Mouse (Mus musculus) layer of hippocampus, postnatal 14 days (tissue): Measurements from ENCODE around the gene Zfp462. TPM values are rescaled to one million over a fixed set of nuclear protein-coding genes. Genes with fewer than 3 reads are reported as not detected.
A peak's percentile ranks its signal among the peaks of the same experiment; 100 is the strongest.

Source experiments
- DNase-seq, 2 experiments: peaks; one replicate each; pipeline ENCODE4 v3.0.0; 2021 to 2022; ENCODE audit warnings: low spot score in 2 of 2, mixed read lengths in 1 of 2
- total RNA-seq, 2 experiments: library from RNA; stranded (reverse); gene quantifications; 2 replicates each; pipeline ENCODE4 v1.2.3; 2021

Gene Zfp462
- total RNA-seq, 2 experiments from 2014 or later: 56.0 to 57.6 TPM

DNA sequence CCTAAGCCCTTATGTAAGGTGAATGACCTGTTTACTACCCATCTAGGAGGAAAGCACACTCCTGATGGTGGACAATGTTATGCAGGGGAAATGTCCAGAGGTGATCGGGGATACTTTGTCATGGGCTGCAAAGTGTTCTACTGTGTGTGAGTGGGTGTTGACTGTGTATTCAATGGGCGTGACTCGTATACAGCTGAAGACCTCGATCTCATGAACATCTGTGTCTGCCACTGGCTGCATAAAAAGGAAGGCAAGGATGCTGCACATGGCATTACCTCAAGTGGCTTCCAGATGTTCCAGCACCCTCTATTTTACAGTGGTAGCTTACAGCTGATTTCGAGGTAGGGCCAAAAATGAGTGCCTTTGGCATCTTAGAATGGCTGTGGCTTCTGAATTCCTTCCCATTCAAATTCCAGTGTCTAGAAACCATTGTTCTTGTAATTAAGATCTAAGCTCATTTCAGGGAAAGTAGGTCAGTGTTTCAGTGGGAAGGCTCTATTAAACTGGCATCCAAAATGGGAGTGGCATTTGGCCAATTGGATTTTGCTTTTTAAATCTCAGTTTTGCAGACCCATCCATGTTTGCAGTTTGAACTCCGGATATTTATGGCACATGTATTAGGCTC lies 96.4 kb downstream of the Zfp462 start:
- DNase-seq: no peak

DNA sequence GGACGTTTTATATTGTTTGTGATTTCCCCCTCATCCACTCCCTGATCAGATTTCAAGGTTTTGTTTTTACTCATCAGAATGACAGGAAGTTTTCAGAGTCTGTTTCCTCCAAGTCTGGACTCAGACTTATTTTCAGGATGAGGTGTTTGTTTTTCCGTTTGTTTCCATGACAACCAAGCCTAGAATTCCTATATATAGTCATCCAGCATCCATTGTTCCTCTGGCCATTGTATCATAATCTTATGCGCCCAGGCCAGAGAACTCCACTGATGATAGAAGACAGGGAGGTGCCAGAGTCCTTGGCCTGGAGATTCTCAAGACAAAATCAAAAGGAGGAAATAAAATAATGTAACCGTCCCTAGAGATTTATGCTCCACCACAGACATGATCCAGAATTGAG lies 97.7 kb downstream of the Zfp462 start:
- DNase-seq: no peak

DNA sequence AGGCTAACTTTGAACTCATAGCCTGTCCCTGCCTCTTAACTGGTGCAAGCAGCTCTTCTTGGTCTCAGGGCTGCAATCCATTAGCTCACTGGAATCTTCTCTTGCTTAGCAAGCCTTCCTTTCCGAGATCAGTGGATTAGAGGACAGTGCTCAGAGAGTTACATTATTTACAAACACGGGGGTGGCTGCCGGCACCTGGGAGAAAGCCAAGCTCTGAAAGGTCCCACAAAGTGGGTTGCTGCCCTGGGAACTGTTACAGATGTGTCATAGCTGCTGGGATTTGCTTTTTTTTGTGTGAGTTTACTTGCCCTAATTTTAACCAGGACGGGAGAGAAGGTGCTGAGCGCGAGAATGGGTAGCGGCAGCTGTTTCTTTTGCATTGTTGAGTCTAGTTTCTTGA lies 102.4 kb downstream of the Zfp462 start:
- no peak for DNase-seq

DNA sequence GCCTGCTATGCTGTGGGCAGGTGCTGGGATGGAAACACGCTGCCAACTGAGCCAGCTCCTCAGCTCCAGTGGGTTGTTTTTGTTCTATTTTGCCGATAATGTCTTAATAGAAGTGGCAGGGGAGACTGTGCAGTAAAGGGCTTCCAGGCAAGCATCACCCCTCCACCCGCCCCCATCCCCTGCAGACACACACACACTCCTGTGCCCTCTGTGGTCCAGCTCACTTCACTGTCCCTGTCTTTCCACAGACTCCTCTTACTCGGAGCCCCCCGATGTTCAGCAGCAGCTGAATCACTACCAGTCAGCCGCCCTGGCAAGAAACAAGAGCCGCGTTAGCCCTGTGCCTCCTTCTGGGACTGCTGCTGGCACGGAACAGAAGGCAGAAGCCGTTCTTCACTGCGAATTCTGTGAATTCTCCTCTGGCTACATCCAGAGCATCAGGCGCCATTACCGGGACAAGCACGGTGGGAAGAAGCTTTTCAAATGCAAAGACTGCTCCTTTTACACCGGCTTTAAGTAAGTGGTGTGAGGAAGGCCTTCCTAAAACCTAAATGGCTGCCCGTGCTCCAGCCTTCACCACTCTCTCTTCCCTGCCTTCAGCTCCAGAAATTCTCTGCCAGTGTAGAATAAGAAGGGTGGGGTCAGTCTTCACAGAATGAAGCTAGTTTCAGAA lies 105.2 kb downstream of the Zfp462 start:
- DNase-seq: peak in 1 of 2 experiments; percentile 37

DNA sequence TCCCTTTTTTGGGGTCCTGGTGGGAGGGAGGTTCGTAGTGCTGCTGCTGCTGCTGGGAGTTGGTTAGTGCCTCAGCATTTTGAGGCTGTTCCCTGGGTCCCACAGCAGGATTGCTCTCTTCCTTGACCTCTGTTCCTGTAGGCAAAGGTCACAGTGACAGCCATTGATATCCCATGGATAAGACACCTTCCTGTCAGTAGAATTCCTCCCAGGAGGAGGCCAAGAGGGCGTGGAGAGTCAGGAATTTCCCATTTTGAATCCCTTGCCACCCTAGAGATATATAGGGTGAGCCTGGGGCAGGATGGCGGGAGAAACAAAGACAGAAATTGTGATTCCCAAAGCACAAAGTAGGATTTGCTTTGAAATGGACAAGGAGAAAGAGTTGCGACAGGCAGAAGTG lies 106.5 kb downstream of the Zfp462 start:
- DNase-seq: no peak

DNA sequence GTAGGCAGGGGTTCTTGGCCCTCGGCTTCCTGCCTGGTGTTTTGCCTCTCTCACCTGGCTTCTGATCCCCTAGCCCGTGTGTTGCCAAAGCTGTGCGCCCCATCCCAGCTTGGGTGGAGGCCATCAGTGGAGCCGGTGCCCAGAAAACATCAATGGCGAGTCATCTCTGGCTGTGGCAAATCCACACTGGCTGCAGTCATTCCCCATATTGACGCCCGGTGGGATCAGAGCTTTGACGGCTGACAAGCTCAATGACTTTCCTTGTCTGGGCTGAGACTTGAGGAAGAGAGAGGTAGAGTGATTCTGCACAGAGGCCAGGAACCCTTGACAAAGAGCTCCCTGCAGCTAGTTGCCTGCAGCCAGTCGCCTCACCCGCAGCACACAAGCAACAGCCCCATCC lies 107.8 kb downstream of the Zfp462 start:
- peak; percentile 44 to 52 for DNase-seq

DNA sequence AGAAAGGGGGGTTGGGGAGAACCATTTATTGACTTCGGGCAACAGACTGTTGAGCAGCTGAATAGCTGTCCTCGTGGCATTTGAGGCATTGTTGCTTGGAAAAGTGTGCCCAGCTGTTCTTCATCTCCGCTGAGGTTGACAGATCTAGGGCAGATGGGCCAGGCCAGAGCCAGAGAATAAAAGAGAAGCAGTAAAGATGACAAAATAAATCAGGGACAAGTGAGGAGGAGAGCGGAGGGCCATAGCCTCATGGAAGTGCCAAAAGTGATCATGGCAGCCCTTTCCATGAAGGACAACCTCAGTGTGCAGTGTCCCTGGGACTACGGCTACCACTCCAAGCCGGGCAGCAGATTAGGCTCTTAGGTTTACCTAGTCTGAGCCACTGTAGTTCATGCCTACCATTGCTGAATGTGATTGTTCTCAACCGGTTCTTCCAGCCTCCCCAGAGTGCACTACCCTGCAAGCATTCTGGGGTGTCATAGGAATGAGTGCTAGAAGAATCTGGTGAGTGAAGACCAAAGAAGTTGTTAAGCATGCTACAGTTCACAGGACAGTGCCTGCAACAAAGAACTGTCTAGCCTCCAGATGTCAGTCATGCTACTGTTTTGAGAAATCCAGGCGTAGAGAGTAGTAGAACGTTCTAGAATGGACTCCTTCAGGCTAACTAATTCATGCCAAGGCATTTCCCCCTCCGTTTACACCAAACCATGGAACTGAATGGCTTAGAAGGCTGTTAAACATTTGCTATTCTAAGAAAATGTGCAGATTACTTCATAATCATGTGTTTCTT lies 113.0 kb downstream of the Zfp462 start:
- DNase-seq: no peak

DNA sequence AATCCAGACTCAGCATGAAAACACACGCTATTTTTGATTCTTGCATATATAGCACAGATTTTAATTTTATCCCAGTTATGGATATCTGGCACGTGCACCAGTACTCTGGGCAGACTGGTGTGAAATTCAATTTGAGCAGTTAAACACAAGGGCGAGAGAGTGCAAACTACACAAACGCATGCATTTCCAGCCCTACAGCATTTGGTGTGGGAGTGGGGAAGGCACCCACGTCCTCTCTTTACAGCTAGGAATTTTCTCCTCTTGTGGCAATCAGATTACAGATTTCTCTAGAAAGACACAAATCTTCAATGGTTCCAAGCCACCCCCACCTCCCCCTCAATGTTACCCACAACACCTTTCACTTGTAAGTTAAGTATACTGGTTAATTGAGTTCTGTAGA lies 114.1 kb downstream of the Zfp462 start:
- DNase-seq: no peak

DNA sequence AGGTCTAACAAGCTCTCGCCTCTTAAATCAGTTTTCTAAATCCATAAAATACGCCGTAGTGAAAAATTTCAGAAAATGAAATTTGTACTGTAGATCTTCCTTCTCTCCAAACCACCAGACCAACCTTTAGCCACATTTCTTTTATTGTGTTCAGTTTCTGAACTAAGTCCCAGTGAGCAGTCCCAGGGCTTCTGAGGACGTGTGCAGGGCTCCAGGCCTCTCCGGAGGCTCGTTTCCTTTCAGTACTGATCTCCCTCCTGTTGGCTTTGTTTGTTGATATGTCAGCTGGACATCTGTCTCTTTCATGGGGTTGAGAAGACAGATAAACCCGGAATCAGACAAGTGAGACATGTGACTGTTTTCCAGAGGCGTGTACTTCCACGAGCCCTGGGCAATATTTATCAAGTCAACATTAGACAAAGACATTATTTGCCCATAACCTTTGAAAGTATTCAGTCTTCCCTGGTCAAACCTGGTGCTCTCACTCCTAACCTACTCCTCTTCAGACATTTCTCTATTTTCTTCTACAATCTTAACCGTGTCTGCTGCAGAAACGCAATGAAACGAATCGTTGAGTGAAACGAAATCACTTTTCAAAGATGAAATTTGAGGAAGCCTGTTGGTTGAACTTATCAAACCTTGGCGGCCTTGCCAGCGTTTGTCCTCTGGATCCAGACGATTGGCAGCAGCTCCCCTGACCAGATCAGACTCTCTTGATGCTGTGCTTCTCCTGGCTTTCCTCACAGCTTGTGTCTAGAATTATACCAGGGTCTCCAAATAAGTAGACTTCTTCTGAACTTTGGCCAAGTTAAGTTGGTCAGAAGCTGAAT lies 121.7 kb downstream of the Zfp462 start:
- no peak for DNase-seq

DNA sequence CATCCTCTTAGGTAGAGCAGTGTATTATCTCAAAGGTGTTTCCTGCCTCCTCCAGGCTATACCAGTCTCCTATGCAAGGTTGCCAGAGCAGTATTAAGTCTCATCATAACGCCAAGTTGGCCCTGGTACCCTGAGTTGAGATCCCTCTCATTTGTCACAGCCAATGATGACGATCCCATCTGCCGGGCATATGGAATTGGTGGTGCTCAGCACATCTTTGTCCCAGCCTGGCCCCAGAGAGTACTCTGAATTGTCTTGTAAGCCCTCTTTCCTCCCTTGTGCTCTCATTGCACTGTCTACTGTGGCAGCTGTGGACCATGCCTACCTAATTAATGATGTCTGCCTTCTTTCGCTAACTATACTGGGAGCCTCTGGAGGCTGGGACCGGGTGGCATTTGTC lies 126.7 kb downstream of the Zfp462 start:
- no peak for DNase-seq

DNA sequence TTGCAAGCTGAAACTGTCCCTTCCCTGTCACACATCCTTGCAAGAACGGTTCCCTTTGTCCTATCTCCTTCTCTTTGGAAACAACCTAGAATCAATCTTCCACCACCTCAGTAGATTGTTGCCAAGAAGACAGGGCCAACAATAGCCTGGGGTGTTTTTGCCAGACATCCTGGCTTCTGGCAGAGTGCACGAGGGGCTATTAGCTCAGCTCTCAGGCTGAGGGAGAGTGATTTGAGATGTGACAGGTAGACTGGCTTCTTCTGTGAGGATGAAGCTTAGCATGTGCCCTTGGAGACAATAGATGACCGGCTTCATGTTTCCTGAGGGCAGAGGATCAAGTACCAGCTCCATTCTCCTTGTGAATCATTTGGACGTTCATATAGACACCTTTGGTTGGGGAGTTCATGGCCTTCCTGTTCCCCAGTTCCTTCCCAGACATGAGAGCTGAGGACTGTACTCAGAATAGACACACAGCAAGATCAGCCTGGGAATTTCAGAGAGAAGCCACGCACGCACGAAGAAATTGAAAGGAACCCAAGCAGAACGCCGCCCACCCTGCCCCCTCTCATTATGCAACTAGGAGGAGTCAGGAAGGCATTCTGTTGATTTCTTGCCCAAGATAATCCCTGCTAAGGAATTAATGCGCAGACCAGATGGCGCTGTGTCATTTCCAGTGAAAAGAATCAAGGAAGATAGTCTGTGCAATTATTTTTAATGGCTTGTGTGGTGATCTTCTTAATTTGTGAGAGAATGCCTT lies 132.5 kb downstream of the Zfp462 start:
- peak; percentile 39 to 72 for DNase-seq

DNA sequence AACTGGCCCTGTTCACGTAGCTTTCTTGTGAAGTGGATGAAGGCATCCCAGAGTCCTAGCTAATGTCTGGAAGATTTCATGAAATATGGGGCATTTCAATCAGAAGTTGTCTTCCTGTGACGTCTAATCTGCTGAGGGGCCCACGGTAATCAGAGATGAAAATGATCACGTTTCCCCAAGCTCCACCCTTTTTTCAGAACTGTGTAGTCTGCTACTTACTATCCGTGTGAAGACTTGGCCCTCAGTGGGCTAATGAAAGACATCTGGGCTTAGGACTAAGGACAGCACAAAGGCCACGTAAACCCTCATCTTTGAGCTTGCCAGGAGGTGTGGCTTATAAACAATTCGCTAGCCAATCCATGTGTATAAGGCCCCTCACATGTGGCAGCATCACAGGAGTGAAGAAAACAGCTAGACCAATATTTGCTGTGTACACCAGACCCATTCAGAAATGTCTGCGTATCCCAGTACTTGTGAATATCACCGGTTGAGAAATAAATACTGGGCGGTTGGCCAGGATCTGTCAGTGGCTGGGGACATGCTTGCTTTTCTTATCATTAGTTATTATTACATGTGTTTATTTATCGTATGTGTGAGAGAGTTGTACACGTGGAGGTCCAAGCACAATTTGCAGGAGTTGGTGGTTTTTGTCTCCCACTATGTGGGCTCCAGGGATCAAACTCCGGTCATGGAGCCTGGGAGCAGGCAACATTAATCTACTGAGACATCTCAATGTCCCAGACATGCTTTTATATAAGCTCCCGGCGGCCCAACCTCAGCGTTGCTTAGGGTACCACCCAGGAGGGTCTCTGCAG lies 133.3 kb downstream of the Zfp462 start:
- DNase-seq: no peak

DNA sequence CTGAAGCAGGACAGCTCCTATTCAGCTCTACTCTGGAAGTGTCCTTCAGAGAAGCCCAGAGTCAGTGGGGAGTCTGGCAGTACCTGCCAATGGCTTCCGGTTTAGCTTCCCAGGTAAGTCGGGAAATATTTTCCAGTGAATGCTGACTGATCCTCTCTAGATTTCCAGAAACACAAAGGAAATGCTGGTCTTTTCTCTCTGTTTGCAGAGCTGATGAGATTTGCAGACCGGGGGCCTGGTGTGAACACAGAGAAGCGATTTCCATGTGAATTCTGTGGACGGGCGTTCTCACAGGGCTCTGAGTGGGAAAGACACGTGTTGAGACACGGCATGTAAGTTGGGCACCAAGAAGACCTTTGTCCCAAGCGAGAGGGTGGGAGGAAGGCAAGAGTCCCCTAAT lies 134.2 kb downstream of the Zfp462 start:
- DNase-seq: no peak

DNA sequence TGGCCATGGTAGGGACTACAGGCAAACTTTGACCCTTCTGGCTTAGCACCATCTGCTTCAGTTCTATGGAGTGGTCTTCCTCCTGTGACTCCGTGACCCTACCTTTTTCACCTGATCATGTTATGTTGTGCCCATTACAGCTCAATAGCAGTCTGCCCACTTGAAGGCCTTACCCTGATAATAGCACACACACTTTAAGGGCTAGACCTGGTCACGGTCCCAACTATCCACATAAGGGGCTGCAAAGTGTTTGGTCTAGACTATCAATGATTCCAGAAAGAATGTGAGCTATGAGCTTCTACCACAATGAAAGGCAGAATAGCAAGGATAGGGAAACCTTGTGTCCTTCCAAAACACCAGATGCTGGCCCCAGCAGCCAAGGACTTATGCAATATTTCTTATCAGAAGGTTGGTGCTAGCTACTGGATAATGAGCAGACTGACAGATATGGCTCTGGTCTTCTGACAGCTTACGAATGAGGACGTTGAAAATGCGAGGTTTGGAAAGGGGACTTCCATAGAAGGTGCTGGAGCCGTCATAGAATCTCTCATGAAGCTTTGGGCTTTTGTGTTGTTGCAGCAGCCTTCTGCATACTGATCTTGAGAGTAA lies 139.3 kb downstream of the Zfp462 start:
- DNase-seq: no peak

DNA sequence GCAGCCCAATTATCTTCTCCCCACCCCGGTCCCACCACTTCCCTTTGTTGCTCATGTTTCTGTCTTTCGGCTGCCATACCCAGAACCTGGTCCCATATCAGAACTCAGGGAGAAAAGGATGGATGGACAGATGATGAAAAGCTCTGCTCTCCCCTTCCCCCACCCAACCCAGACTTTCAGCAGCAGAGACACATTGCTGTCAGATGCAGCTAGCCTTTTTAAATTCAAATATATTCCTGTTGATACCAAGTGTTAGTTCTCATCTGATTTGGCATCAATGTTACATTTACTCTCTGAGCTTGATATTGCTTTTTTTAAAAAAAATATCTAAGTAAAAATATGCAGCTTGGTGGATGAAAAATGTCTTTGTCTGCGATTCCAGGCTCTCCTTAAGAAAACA lies 143.3 kb downstream of the Zfp462 start:
- DNase-seq: peak in 1 of 2 experiments; percentile 19

DNA sequence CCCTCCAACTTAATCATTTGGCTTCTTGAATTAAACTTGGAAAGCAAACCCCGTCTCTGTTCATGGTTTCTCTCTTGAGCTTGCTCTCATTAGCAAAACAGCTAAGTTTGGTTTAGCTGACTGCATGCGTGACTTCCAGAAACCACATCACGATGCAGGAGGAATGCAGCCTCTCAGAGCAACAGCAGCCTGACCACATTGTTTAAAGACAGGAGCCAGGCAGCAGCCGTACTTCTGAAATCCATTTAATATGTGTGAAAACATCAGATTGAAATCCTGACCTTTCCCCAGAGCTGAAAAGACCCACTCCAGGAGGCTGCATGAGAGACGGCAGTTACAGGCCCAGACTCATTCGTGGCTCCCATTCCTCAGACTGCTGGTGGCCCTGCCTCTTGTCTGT lies 144.1 kb downstream of the Zfp462 start:
- no peak for DNase-seq

DNA sequence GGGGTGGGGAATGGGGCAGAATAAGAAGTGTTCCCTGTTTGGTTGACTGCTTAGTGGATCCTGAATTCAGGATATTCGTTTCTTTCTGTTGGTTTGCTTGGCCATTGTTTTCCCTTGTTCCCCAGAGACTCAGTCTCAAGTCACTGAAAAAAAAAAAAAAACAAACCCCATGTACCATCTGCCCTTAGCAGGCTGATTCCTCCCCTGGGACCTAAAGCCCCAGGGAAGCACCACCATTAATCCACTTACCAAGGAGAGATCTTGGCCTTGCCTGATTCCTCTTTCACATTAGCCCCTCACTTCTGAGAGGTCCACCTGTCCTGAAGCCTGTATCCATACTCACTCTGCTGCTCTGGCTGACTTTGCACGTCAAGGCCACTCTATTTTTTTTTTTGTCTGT lies 152.3 kb downstream of the Zfp462 start:
- DNase-seq: no peak

DNA sequence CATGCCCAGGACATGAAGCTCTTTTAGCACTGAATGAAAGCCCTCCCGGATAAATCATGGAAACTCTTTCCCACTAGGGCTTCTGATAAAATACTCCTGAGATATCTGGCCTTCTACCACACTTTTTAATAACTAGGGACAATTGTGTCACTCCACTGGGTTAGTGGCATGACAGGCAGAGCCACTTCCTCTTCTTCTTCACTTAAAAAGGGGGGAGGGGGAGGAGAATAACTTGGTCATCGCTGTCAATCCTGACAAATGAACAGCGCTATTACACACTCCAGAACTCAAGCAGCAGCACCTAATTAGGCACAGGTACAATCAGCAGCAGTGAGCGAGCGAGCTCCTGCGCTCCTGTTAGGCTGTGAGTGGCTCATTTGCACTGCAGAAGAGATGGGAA lies 153.5 kb downstream of the Zfp462 start:
- no peak for DNase-seq

DNA sequence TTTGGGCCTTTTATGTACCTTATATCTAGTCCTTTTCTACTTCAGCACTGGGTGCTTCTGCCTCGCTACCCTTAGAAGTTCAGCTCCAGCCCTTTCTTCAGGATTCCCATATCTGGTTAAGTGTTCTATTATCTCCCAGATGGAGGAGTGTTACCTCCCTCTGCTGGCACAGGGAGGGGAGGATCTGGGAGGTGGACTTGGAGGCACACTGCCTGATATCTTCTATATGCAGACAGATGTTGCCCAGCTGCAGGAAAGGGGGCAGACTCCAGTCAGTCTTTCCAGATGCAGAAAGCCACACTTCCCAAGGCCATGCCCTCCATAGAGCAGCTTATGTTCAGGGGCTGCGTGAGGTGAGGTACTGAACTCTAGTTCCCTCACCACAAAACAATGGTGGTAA lies 156.0 kb downstream of the Zfp462 start:
- DNase-seq: no peak

DNA sequence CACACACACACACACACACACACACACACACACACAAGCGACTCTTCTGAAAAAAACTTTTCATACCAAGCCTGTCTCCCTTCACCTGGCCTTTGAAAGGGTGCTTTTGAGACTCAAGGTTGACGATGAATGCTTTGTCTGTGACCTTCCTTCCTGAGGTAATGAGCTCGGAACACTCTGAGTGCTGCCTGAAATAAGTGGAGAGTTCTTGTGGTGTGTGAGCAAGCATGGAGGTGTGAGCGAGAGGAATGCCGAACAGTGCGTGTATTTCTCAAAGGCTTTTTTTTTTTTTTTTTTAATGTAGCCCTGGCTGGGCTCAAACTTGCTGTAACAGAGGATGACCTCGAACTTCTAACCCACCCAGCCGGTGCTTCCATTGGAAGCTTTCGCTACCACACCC lies 156.8 kb downstream of the Zfp462 start:
- no peak for DNase-seq
